ENCODE assay signal across 8 mouse cellular contexts in the genomic region with DNA sequence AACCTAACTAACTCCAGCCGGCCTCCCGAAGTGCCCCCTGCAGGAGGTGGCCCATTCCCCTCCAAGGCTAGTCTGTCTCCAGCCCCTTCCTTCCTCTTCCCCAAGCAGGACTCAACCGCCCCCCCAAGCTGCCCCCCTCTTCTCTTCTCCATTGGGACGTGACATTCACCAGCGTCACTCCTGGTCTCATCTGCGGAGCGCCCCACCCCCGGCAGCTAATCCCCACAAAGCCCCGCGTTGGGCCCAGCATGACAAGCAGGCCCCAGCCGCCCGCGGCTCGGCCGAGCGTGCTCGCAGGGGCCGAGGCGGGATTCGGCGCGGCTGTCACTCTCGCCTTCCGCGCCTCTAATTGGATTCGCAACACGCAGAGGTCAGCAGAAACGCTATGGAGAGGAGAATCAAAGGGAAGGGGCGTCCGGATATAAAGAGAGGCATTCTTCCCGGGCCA.
A peak's percentile ranks its signal among the peaks of the same experiment; 100 is the strongest.
DNase-seq lines count a peak whose midpoint lies in the region; ATAC-seq and TF ChIP-seq lines count a peak whose summit lies in the region.

No protein-coding gene starts in this region.

- ATAC-seq in midbrain, postnatal 0 days (ENCODE audit: low FRiP score): peak; percentile 74

- peaks cover 68% of the 10 kb centered on the region for H3K27me3 ChIP-seq in limb, embryonic 10.5 days (ENCODE audit: low read depth, poor library complexity, severe bottlenecking)
- no peaks in the 10 kb centered on the region for H3K27me3 ChIP-seq in midbrain, postnatal 0 days (ENCODE audit: insufficient read depth, low read length)

- no peaks in the 10 kb centered on the region for H3K9me3 ChIP-seq in limb, embryonic 10.5 days (replicated peaks)
- no peaks in the 10 kb centered on the region for H3K9me3 ChIP-seq in midbrain, postnatal 0 days (ENCODE audit: low read length)

- under 1% methylated on average over 31 of the region's 31 CpGs for WGBS in limb, embryonic 10.5 days
- WGBS in midbrain, postnatal 0 days: 2% methylated on average over 28 of the region's 31 CpGs

- DNase-seq in gastrocnemius, postnatal 14 days: peak; percentile 45
- no peak for DNase-seq in gastrocnemius, adult 8-10 months (ENCODE audit: low spot score in 2 of 2)
- peak; percentile 50 for DNase-seq in R1 (ENCODE audit: low read depth, low spot score)
- DNase-seq in forelimb bud, embryonic 11.5 days (ENCODE audit: low read depth, low spot score): peak; percentile 57
- peak; percentile 77 for DNase-seq in limb, embryonic 10.5 days (ENCODE audit: low spot score)
- peak; percentile 85 for DNase-seq in midbrain, postnatal 0 days (ENCODE audit: low spot score)
- DNase-seq in spleen, postnatal 36 days (ENCODE audit: low spot score in 2 of 2): no peak
- DNase-seq in cerebellum, adult 9-11 months: no peak

- peak overlapping the region; percentile 44 for H3K4me2 ChIP-seq in midbrain, postnatal 0 days (ENCODE audit: low read depth, low read length, poor library complexity, severe bottlenecking)

- peak overlapping the region; percentile 79 for H3K27ac ChIP-seq in limb, embryonic 10.5 days
- peak overlapping the region; percentile 84 for H3K27ac ChIP-seq in midbrain, postnatal 0 days (ENCODE audit: low read depth, low read length)

- intact Hi-C loops in gastrocnemius, postnatal 14 days (cut with DNase I; ENCODE audit: low total_unique reads): no loop called here

- TF ChIP-seq CTCF in midbrain, postnatal 0 days (IDR thresholded peaks at IDR 0.05): peak; percentile 31; the same call in 1 of the 2 replicates

- H3K4me1 ChIP-seq in limb, embryonic 10.5 days: peaks cover 78% of the 10 kb centered on the region
- peaks cover 49% of the 10 kb centered on the region for H3K4me1 ChIP-seq in midbrain, postnatal 0 days (ENCODE audit: insufficient read depth, low read length)

- peaks cover 15% of the 10 kb centered on the region for H3K36me3 ChIP-seq in limb, embryonic 10.5 days
- 0 out of 2 replicates have a peak, but pooled peaks cover 3% of the 10 kb centered on the region for H3K36me3 ChIP-seq in midbrain, postnatal 0 days (ENCODE audit: insufficient read depth, low read length)

- H3K4me3 ChIP-seq in limb, embryonic 10.5 days: peak overlapping the region; percentile 43
- H3K4me3 ChIP-seq in midbrain, postnatal 0 days (ENCODE audit: low read depth, low read length): peak overlapping the region; percentile 16; the same call in 1 of the 2 replicates

- peak overlapping the region; percentile 50 for H3K9ac ChIP-seq in midbrain, postnatal 0 days (replicated peaks; ENCODE audit: low read length, poor library complexity, severe bottlenecking)

Comparison
In these comparisons a context has a peak if more than half of its experiments do, and no peak if none do; other contexts are left out.
1. DNase-seq: peak in gastrocnemius, postnatal 14 days (single experiment), R1 (single experiment), forelimb bud, embryonic 11.5 days (single experiment), limb, embryonic 10.5 days (single experiment) and midbrain, postnatal 0 days (single experiment); none in gastrocnemius, adult 8-10 months (0 of 2), spleen, postnatal 36 days (0 of 2) and cerebellum, adult 9-11 months (single experiment).